Mouse (Mus musculus): ENCODE measurements around the gene Snx12.
"Not testable (repeated sequence)": the region's sequence is repeated elsewhere in the genome, so short reads cannot be mapped to it uniquely, and the experiment has no call there.

Snx12 gene

DNA sequence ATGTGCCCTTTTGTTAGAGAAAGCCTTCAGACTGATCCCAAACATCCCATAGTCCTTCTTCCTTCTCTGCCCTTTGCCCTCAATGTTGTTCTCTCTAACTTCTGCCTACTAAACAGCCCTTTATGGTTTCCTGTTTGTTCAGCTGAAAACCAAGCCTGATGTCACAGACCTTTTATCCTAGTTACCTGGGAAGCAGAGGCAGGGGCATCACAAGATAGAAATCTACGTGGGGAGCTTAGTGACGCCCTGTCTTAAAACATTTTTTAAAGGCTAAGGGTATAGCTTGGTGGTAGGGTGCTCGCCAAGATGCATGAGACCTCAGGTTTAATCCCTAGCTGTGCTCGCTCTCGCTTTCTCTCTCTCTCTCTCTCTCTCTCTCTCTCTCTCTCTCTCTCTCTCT is 74.9 kb downstream of the Snx12 start:
- DNase-seq (ENCODE audit: low read depth in 2 of 2, low spot score in 2 of 2) = peak in 1 of 2 experiments; percentile 10

GRCm38 (mm10) chrX:101131992-101132791 is 90.2 kb downstream of the Snx12 start:
- DNase-seq (ENCODE audit: low read depth in 2 of 2, low spot score in 2 of 2) = peak in 1 of 2 experiments; percentile 28

GRCm38 (mm10) chrX:101131001-101131400 is 91.4 kb downstream of the Snx12 start:
- DNase-seq (ENCODE audit: low read depth in 2 of 2, low spot score in 2 of 2) = peak; percentile 51 to 69

GRCm38 (mm10) chrX:101128559-101128958 is 93.8 kb downstream of the Snx12 start:
- DNase-seq (ENCODE audit: low read depth in 2 of 2, low spot score in 2 of 2) = peak; percentile 1 to 16

DNA sequence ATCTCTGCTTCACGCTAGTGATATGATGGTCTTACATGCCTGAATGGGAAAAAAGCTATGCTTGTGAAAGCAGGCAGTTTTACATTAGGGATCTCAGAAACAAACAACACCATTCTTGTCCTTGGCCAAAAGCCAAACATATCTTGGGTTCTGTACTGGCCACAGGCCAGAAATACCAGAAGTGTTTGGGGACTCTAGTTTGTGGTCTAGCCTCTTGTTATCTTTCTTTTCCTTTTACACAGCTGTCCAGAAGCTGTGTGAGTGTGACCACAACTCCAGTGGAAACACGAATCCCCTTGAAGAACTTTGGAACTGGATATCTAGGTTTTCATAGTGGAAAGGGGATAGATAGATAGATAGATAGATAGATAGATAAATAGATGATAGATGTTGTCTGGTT is 95.4 kb downstream of the Snx12 start:
- no peak for DNase-seq (ENCODE audit: low read depth in 2 of 2, low spot score in 2 of 2)

DNA sequence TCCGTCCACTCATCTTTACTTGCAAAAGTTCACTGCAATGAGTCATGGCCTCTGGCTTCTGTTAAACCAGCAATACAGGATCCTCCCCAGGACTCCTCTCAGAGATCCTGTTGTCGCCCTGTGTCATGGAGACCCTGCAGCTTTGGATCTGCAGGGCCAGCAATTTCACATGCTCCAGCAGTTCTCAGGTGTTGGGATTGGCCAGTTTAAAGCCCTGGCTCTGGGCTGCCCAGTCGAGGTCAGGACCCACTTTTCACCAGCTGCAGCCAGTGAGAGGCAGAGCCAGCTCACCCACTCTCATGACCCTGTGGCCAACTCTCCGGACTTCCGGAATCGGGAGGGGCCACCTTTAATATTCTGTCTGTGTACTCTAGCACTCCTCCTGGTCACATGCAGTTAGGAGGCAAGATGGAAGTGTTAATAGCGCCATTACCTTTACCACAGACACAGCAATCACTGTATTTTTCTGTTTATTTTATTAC is 95.8 kb downstream of the Snx12 start:
- no peak for DNase-seq (ENCODE audit: low read depth in 2 of 2, low spot score in 2 of 2)

DNA sequence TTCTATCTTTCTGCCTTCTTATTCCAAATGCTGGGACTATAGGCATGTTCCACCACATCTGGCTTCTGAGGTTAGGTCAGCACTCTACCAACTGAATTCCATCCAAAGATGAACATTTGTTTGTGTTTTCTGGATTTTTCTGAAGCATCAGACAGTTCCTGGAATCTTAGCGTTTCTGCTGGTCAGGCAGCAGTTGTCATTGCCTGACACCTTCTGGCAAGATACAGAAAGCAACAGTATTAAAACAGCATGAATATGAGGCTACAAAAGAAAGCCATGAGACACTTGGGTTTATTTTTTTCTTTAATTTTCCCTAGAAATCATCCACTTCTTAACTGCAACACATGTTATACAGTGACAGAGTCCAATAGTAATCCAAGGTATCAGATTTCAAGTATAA is 101.8 kb downstream of the Snx12 start:
- DNase-seq (ENCODE audit: low read depth in 2 of 2, low spot score in 2 of 2) = no peak

DNA sequence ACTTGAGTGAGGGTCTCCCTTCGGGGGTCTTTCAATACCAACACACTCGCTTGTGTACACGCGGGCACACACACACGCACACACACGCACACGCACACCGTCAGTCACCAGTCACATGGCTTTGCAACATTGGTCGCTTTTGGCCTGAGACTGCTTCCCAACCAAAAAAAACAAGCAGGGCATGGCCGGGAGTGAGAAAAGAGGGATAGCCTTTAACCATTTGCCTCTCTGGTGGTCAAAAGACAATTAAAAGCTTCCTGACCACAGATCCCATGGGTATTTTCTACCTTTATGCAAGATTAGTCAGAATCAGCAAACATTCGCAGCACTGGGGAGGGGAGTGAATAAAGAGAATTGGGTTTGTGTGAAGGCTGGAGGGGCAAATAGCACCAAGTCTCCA is 136.4 kb downstream of the Snx12 start, which contains the start of gene Slc7a3:
TSS of gene Slc7a3 (minus strand) at position 101 of the 400 bp plus-strand sequence.
- DNase-seq (ENCODE audit: low read depth in 2 of 2, low spot score in 2 of 2) = no peak

DNA sequence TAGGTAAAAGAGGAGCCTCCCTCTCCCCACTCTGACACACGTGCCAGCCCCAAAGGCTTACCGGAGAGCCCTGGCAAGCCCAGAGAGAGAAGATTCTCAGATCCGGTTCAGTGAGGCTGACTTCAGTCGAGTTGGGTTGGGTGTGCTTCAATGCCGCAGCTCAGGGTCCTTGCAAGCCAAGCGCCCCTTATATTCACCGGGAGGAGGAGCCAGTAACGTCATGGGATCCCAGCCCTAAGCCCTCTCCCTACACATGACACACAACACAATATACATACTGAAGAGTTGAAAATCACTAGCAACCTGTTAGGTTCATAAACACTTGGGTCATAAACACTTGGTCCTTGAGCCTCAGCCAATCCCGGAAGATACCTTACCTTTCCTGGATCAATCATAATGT is 137.2 kb downstream of the Snx12 start:
- DNase-seq (ENCODE audit: low read depth in 2 of 2, low spot score in 2 of 2) = not testable (repeated sequence)

GRCm38 (mm10) chrX:101084192-101084591 is 138.2 kb downstream of the Snx12 start:
- no peak for DNase-seq (ENCODE audit: low read depth in 2 of 2, low spot score in 2 of 2)

GRCm38 (mm10) chrX:101065245-101065644 is 157.1 kb downstream of the Snx12 start:
- no peak for DNase-seq (ENCODE audit: low read depth in 2 of 2, low spot score in 2 of 2)

DNA sequence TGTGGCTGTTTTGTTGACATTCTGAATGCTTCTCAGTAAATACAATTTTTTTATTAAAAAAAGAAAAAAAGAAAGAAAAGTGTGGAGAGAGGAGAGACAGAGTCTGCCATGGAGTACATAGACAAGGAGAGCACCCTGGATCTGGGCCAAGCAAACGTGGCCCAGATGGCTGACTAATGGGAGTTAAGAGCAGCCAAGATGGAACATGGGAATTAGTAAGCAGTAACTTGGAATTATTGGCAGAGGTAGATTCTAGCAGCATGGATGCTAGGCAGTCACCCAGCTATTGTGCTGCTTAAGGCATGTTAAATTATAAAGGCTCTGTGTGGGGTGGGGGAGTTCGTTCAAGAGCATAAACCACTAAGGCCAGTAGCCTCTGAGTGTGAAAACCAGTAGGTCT is 158.9 kb downstream of the Snx12 start:
- DNase-seq (ENCODE audit: low read depth in 2 of 2, low spot score in 2 of 2) = no peak

DNA sequence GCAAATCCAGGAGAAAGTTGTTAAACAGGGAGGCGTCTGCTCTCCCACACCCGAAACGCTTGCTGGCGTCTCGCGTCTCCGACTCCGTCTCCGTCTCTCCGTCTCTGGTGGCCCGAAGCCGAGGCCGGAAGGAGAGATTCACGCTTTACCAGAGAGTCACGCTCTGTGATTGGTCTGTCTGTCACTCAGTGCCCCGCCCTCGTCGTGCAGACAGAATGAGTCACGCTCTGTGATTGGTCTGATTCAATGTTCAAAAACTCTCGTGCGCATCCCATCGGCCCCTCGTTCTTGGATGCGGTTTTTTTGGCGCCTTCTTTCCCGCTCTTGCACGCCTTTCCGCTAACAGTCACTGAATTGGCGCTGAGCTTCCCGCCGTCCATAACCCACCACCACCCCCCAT is 162.8 kb downstream of the Snx12 start, which contains the start of gene Tex11:
TSS of gene Tex11 (minus strand) at position 127 of the 400 bp plus-strand sequence.
- DNase-seq (ENCODE audit: low read depth in 2 of 2, low spot score in 2 of 2) = no peak

All from CD8-positive naive resting alpha-beta T cell, adult 2 months (primary cell).